Mouse (Mus musculus) C2C12 (cell line): ENCODE data around the gene Cep44. TPM values are rescaled to one million over a fixed set of nuclear protein-coding genes. Genes with fewer than 3 reads are reported as not detected.

Source experiments
- H3K27me3 ChIP-seq: one replicate; pipeline ENCODE4 v1.6.1; 2011; ENCODE audit not compliant: control insufficient read depth, insufficient read depth, insufficient read length
- H3K36me3 ChIP-seq: one replicate; pipeline ENCODE4 v1.6.1; 2011; ENCODE audit not compliant: control insufficient read depth, insufficient read depth
- H3K4me3 ChIP-seq: one replicate; pipeline ENCODE4 v1.5.1; 2011; ENCODE audit warnings: mild to moderate bottlenecking, control low read depth; ENCODE audit not compliant: poor library complexity, insufficient read depth, severe bottlenecking
- H3K79me2 ChIP-seq: one replicate; pipeline ENCODE4 v1.6.1; 2011; ENCODE audit not compliant: control insufficient read depth, insufficient read depth
- H3K79me3 ChIP-seq: one replicate; pipeline ENCODE4 v1.6.1; 2011; ENCODE audit warnings: low read depth, control low read depth
- H3ac ChIP-seq: one replicate; pipeline ENCODE3; 2011; ENCODE audit warnings: low read depth; ENCODE audit not compliant: control insufficient read depth, insufficient read length
- CEBPB ChIP-seq: IDR thresholded peaks from one replicate; pipeline ENCODE4 v1.6.1; 2011; ENCODE audit warnings: low read depth, mild to moderate bottlenecking, control low read depth, moderate library complexity
- CTCF ChIP-seq: IDR thresholded peaks from one replicate; pipeline ENCODE4 v1.5.1; 2011; ENCODE audit not compliant: control insufficient read depth, insufficient read depth, insufficient read length
- FOSL1 ChIP-seq: IDR thresholded peaks from one replicate; pipeline ENCODE4 v1.8.0; 2011; ENCODE audit warnings: mild to moderate bottlenecking, low read length; ENCODE audit not compliant: poor library complexity, insufficient read depth, severe bottlenecking
- MAX ChIP-seq: IDR thresholded peaks from one replicate; pipeline ENCODE4 v1.6.1; 2011; ENCODE audit warnings: mild to moderate bottlenecking, control low read depth
- MYOD1 ChIP-seq: IDR thresholded peaks from one replicate; pipeline ENCODE4 v1.6.1; 2011; ENCODE audit warnings: low read depth; ENCODE audit not compliant: control insufficient read depth, insufficient read length
- MYOG ChIP-seq: IDR thresholded peaks from one replicate; pipeline ENCODE4 v1.6.1; 2011; ENCODE audit not compliant: control insufficient read depth, insufficient read length; ENCODE audit errors: extremely low read depth
- USF1 ChIP-seq: IDR thresholded peaks from one replicate; pipeline ENCODE4 v1.6.1; 2011; ENCODE audit warnings: low read depth, mild to moderate bottlenecking, control low read depth, moderate library complexity
- polyA plus RNA-seq: library from polyadenylated mRNA; unstranded; fragments of >200 nt; fragmentation: generic; extraction: Trizol; gene quantifications from one replicate; pipeline ENCODE4 v1.2.1, GENCODE M21; 2012; ENCODE audit warnings: missing spikeins

The Cep44 gene
- polyA plus RNA-seq, 1 experiment, result 12.1 TPM

DNA sequence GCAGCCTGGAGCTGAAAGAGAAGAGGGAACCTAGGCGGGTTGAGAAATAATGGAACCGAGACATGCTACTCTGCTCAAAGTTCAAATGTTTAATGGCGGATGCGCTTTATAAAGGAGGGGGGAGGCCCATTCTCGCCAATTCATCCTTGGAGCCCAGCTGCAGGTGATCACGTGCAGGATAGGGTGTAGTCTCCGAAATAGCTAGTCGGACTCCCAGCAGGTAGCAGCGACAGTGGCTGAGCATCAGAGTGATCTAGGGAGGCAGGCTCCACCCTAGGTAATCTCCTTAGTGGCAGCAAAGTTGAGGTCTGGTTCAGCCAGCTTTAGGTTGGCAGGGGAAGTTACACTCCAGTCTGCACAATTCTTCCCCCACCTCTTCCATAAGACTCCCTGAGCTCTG, 16.0 kb upstream of the Cep44 start:
- no peaks in the 10 kb centered on the region for H3K36me3 ChIP-seq
- no peaks in the 10 kb centered on the region for H3K27me3 ChIP-seq
- no peak overlapping the region for H3ac ChIP-seq
- no peak for TF ChIP-seq MYOG
- no peak for TF ChIP-seq CTCF
- no peak for TF ChIP-seq MAX
- no peak for TF ChIP-seq MYOD1
- TF ChIP-seq USF1, result no peak
- TF ChIP-seq CEBPB, result no peak
- TF ChIP-seq FOSL1, result no peak
- H3K79me3 ChIP-seq, result no peaks in the 10 kb centered on the region
- H3K79me2 ChIP-seq, result no peaks in the 10 kb centered on the region
- H3K4me3 ChIP-seq, result no peak overlapping the region

DNA sequence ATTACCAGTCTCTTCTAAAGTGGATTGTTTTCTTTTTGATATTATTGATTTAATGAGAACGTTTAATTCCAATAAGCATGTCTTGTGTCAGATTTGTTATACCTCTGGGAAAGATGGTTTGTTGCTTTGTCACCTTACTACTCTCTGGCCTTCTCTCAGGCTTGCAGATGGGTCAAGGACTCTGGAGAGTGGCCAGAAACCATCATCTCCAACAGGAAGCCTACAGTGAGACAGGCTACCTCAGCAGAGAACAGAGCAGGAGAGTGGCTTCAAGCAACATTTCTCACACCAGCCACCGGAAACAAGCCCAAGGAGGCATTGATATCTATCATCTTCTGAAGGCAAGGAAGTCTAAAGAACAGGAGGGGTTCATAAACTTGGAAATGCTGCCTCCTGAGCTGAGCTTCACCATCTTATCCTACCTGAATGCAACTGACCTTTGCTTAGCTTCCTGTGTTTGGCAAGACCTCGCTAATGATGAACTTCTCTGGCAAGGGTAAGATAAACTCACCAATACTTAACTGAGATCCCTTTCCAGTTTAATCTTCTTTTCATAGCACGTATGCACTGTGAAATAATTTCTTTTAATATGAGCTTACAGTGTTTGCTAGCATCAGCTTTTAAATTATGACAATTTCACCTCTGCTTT, 13.7 kb upstream of the Cep44 start:
- H3K79me3 ChIP-seq, result no peaks in the 10 kb centered on the region
- no peak overlapping the region for H3K4me3 ChIP-seq
- H3K79me2 ChIP-seq, result no peaks in the 10 kb centered on the region
- H3ac ChIP-seq, result no peak overlapping the region
- H3K36me3 ChIP-seq, result no peaks in the 10 kb centered on the region
- TF ChIP-seq USF1, result no peak
- TF ChIP-seq FOSL1, result no peak
- no peak for TF ChIP-seq MYOG
- no peak for TF ChIP-seq CTCF
- no peak for TF ChIP-seq MYOD1
- TF ChIP-seq CEBPB, result no peak
- no peak for TF ChIP-seq MAX
- H3K27me3 ChIP-seq, result no peaks in the 10 kb centered on the region

- Histone ChIP-seq H3K27me3 (no peaks in the 10 kb centered on the region), H3K4me3 (no peak overlapping the region), H3ac (no peak overlapping the region), H3K79me3 (peaks cover 3% of the 10 kb centered on the region), H3K36me3 (no peaks in the 10 kb centered on the region), H3K79me2 (peaks cover 19% of the 10 kb centered on the region)
- no peak for TF ChIP-seq CEBPB
- no peak for TF ChIP-seq CTCF
- no peak for TF ChIP-seq MYOG
- TF ChIP-seq MAX, result no peak
- no peak for TF ChIP-seq FOSL1
- no peak for TF ChIP-seq MYOD1
- no peak for TF ChIP-seq USF1
Measured at GRCm38 (mm10) chr8:56552551-56553103, 1.8 kb upstream of the Cep44 start.

DNA sequence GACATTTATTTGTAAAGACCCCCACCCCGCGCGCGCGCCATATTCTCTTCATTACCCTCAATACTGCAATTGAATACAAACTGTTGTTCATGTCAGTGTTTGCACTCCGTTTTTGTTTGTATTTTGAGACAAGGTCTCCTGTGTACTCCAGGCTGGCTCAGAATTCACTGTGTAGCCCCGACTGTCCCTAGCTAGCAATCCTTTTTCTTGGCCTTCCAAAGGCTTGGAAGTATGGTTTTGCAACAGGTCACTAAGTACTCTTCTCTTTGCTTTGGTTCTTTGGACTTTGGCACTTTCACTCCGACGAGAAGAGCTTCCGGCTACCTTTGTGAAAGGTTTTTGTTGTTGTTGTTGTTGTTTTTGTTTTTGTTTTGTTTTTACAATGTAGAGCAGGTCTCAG, 1.2 kb upstream of the Cep44 start:
- H3K36me3 ChIP-seq, result no peaks in the 10 kb centered on the region
- H3ac ChIP-seq, result no peak overlapping the region
- H3K79me2 ChIP-seq, result peaks cover 19% of the 10 kb centered on the region
- peaks cover 3% of the 10 kb centered on the region for H3K79me3 ChIP-seq
- H3K4me3 ChIP-seq, result no peak overlapping the region
- H3K27me3 ChIP-seq, result no peaks in the 10 kb centered on the region
- no peak for TF ChIP-seq MYOG
- no peak for TF ChIP-seq USF1
- no peak for TF ChIP-seq CTCF
- no peak for TF ChIP-seq MYOD1
- no peak for TF ChIP-seq FOSL1

GRCm38 (mm10) chr8:56551361-56551852, 560 bp upstream of the Cep44 start:
- Histone ChIP-seq H3K36me3 (no peaks in the 10 kb centered on the region), H3K27me3 (no peaks in the 10 kb centered on the region), H3ac (peak overlapping the region; percentile 18), H3K79me2 (peaks cover 19% of the 10 kb centered on the region), H3K79me3 (peaks cover 3% of the 10 kb centered on the region), H3K4me3 (peak overlapping the region; percentile 91)
- no peak for TF ChIP-seq MAX
- TF ChIP-seq CTCF, result no peak
- no peak for TF ChIP-seq USF1
- TF ChIP-seq CEBPB, result no peak
- no peak for TF ChIP-seq FOSL1
- no peak for TF ChIP-seq MYOD1

DNA sequence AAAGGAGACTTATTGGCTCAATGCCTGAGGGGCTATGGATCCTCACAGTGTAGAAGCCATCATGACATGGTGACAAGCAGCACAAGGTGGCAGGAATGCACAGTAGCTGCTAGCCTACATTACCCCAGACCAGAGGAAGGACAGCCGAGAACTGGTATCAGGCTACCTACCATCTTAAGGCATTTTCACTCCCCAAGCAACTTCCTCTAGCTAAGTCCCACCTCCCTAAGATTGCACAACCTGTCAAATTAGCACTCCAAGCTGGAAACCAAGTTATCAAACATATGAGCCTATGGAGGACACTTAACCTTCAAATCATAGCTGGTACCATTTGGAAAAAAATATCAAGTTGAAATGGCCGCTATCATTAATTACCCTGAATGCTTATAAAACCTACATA, 3.0 kb downstream of the Cep44 start:
- Histone ChIP-seq H3K27me3 (no peaks in the 10 kb centered on the region), H3K79me2 (peaks cover 17% of the 10 kb centered on the region), H3K79me3 (peaks cover 3% of the 10 kb centered on the region), H3K4me3 (no peak overlapping the region), H3K36me3 (peaks cover 9% of the 10 kb centered on the region), H3ac (no peak overlapping the region)
- TF ChIP-seq MYOD1, result no peak
- TF ChIP-seq USF1, result no peak
- TF ChIP-seq CTCF, result no peak
